Mouse (Mus musculus) retina, postnatal 7 days (tissue): ENCODE measurements at regions not wholly inside any gene's neighbourhood (a gene's known extent, or its start where the extent isn't known, plus 50 kb on each side); places are given as distances from the start of the nearest gene placed in this dataset.

Source experiments
- DNase-seq: peaks from one replicate; pipeline ENCODE4 v3.0.0-alpha.2; 2012; ENCODE audit warnings: low read depth, low spot score

- DNase-seq = no peak
Measured at GRCm38 (mm10) chr5:128550736-128551135, 49.9 kb upstream of the Fzd10 start.

- DNase-seq = no peak
Measured at GRCm38 (mm10) chr5:128549811-128550210, 50.8 kb upstream of the Fzd10 start.

- DNase-seq = no peak
Measured at GRCm38 (mm10) chr5:128542049-128542448, 58.6 kb upstream of the Fzd10 start.

- no peak for DNase-seq
Measured at GRCm38 (mm10) chr5:128538646-128539045, 62.0 kb upstream of the Fzd10 start.

GRCm38 (mm10) chr5:128537218-128537617 is 63.4 kb upstream of the Fzd10 start:
- no peak for DNase-seq

- no peak for DNase-seq
Measured at GRCm38 (mm10) chr5:128536393-128536792, 64.3 kb upstream of the Fzd10 start.

GRCm38 (mm10) chr5:128527241-128527640 is 73.4 kb upstream of the Fzd10 start:
- no peak for DNase-seq

- DNase-seq = no peak
Measured at GRCm38 (mm10) chr5:128526432-128526831, 74.2 kb upstream of the Fzd10 start.

GRCm38 (mm10) chr5:128524377-128525280 is 76.0 kb upstream of the Fzd10 start:
- no peak for DNase-seq

GRCm38 (mm10) chr5:128522667-128523066 is 78.0 kb upstream of the Fzd10 start:
- DNase-seq = peak; percentile 62

- no peak for DNase-seq
Measured at GRCm38 (mm10) chr5:128517336-128517735, 83.3 kb upstream of the Fzd10 start.

GRCm38 (mm10) chr5:128515343-128515742 is 82.5 kb upstream of the Tmem132d start:
- no peak for DNase-seq

GRCm38 (mm10) chr5:128513261-128513660 is 80.4 kb upstream of the Tmem132d start:
- no peak for DNase-seq

- DNase-seq = no peak
Measured at GRCm38 (mm10) chr5:128512606-128513005, 79.7 kb upstream of the Tmem132d start.

GRCm38 (mm10) chr5:128504502-128504901 is 71.6 kb upstream of the Tmem132d start:
- DNase-seq = no peak

GRCm38 (mm10) chr5:128499488-128499887 is 66.6 kb upstream of the Tmem132d start:
- DNase-seq = no peak

GRCm38 (mm10) chr5:128499033-128499432 is 66.2 kb upstream of the Tmem132d start:
- DNase-seq = peak; percentile 32

GRCm38 (mm10) chr5:128492541-128492940 is 59.7 kb upstream of the Tmem132d start:
- no peak for DNase-seq

- DNase-seq = no peak
Measured at GRCm38 (mm10) chr5:128491155-128491554, 58.3 kb upstream of the Tmem132d start.

- DNase-seq = no peak
Measured at GRCm38 (mm10) chr5:128488872-128489580, 56.1 kb upstream of the Tmem132d start.

- no peak for DNase-seq
Measured at GRCm38 (mm10) chr5:128487371-128487770, 54.5 kb upstream of the Tmem132d start.

- no peak for DNase-seq
Measured at GRCm38 (mm10) chr5:128484116-128484515, 51.2 kb upstream of the Tmem132d start.

GRCm38 (mm10) chr5:128483441-128483810 is 50.5 kb upstream of the Tmem132d start:
- no peak for DNase-seq
